Mouse (Mus musculus) testis, adult 2 months (tissue): Measurements from ENCODE around the gene C1qb.

Experiments used
- CTCF ChIP-seq: fragments of 200-500 bp; IDR thresholded peaks from 2 replicates; pipeline ENCODE4 v1.5.1; 2012; ENCODE audit warnings: low read depth, mild to moderate bottlenecking, inconsistent platforms, low read length, moderate library complexity; ENCODE audit not compliant: control insufficient read depth, insufficient read depth, insufficient replicate concordance
- POLR2A ChIP-seq: fragments of 200-500 bp; IDR thresholded peaks from 2 replicates; pipeline ENCODE4 v1.6.1; 2012; ENCODE audit warnings: low read depth, mild to moderate bottlenecking, inconsistent platforms, low read length, moderate library complexity; ENCODE audit not compliant: control insufficient read depth

GRCm38 (mm10) chr4:136907033-136907432 lies 21.0 kb upstream of the C1qb start:
- TF ChIP-seq POLR2A (no peak), CTCF (peak; percentile 90; the same call in 1 of the 2 replicates)
